Mouse (Mus musculus) left cerebral cortex, adult 18-20 months (tissue): ENCODE data around the gene Gm9958. TPM values are rescaled to one million over a fixed set of nuclear protein-coding genes. Genes with fewer than 3 reads are reported as not detected.

ENCODE experiments used
- DNase-seq, 2 experiments: peaks; one replicate each; pipeline ENCODE4 v3.0.0; 2021 to 2022; ENCODE audit warnings: low spot score in 2 of 2, mixed read lengths in 1 of 2
- long read RNA-seq, 2 experiments: library from polyadenylated mRNA; stranded (forward); transcript quantifications; one replicate each; pipeline ENCODE4 v2.0.0; 2021
- total RNA-seq, 2 experiments: library from RNA; stranded (reverse); gene quantifications; 2 replicates each; pipeline ENCODE4 v1.2.3; 2021

Gm9958 gene
- total RNA-seq = 1 to 10 TPM; 1.7 to 1.8 TPM
- long read RNA-seq, experiment 1 = 0 reads
- long read RNA-seq, experiment 2, partial matches to known transcripts = 0 of 1 reads
- long read RNA-seq, experiment 2, other reads (novel, unspliced or antisense) = 0 of 1 reads

GRCm38 (mm10) chr5:90367067-90367303, at the start of gene Gm9958:
Gene Gm9958, plus strand, starts transcription at chr5:90367204.
- DNase-seq = no peak

- no peak for DNase-seq
Measured at GRCm38 (mm10) chr5:90331071-90331470, 35.9 kb upstream of the Gm9958 start.

- no peak for DNase-seq
Measured at GRCm38 (mm10) chr5:90332478-90332877, 34.5 kb upstream of the Gm9958 start.

- DNase-seq = no peak
Measured at GRCm38 (mm10) chr5:90338177-90339091, 28.6 kb upstream of the Gm9958 start.

- peak; percentile 34 to 47 for DNase-seq
Measured at GRCm38 (mm10) chr5:90339129-90339952, 27.7 kb upstream of the Gm9958 start.

- DNase-seq = no peak
Measured at GRCm38 (mm10) chr5:90339953-90340343, 27.1 kb upstream of the Gm9958 start.

GRCm38 (mm10) chr5:90340847-90341246, 26.2 kb upstream of the Gm9958 start:
- DNase-seq = no peak

GRCm38 (mm10) chr5:90346877-90347276, 20.1 kb upstream of the Gm9958 start:
- no peak for DNase-seq

GRCm38 (mm10) chr5:90353552-90354317, 13.3 kb upstream of the Gm9958 start:
- DNase-seq = no peak

- no peak for DNase-seq
Measured at GRCm38 (mm10) chr5:90355824-90356223, 11.2 kb upstream of the Gm9958 start.

GRCm38 (mm10) chr5:90364526-90364925, 2.5 kb upstream of the Gm9958 start:
- peak; percentile 55 to 77 for DNase-seq

GRCm38 (mm10) chr5:90365141-90365951, 1.7 kb upstream of the Gm9958 start:
- DNase-seq = peak; percentile 34 to 45

- DNase-seq = peak; percentile 86 to 94
Measured at GRCm38 (mm10) chr5:90366121-90367066, 610 bp upstream of the Gm9958 start, which contains the start of gene Ankrd17. Gene Ankrd17, minus strand, starts transcription at chr5:90366577.

- DNase-seq = no peak
Measured at GRCm38 (mm10) chr5:90370401-90370800, 3.4 kb downstream of the Gm9958 start.

- DNase-seq = no peak
Measured at GRCm38 (mm10) chr5:90373708-90374107, 6.7 kb downstream of the Gm9958 start.

- DNase-seq = no peak
Measured at GRCm38 (mm10) chr5:90381458-90381857, 14.5 kb downstream of the Gm9958 start.

GRCm38 (mm10) chr5:90383080-90383479, 16.1 kb downstream of the Gm9958 start:
- no peak for DNase-seq

GRCm38 (mm10) chr5:90393764-90394163, 26.8 kb downstream of the Gm9958 start:
- DNase-seq = no peak

GRCm38 (mm10) chr5:90394322-90394721, 27.3 kb downstream of the Gm9958 start:
- no peak for DNase-seq
